Mouse (Mus musculus): ENCODE data around the gene Srp54c. TPM values are rescaled to one million over a fixed set of nuclear protein-coding genes. Genes with fewer than 3 reads are reported as not detected.
"Not testable (repeated sequence)": the region's sequence is repeated elsewhere in the genome, so short reads cannot be mapped to it uniquely, and the experiment has no call there.

The Srp54c gene
- 74.8 and 79.0 TPM in 2 replicates for total RNA-seq (2017)

GRCm38 (mm10) chr12:55229626-55230519, at the start of gene Srp54c:
Gene Srp54c, plus strand, starts transcription at chr12:55230168.
- ATAC-seq (ENCODE audit: extremely low read depth, insufficient number of reproducible peaks, low FRiP score, poor library complexity, severe bottlenecking) = peak; percentile 94

DNA sequence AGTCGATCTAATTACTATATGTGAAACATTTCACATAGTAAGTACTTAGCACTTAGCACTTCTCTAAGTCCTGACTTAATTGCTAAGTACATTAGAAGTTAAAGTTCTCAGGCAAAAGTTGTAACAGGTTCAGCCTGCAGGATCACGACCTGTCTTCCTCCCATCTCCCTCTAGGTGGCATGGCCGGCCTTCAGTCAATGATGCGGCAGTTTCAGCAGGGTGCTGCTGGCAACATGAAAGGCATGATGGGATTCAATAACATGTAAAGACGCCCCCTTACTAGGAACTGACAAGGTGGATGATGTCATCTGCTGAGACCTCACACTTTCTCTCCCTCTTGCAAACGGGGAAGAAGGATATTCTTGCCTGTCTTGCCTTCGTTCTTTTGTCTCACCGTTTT, 42.3 kb upstream of the Srp54c start:
- ATAC-seq (ENCODE audit: extremely low read depth, insufficient number of reproducible peaks, low FRiP score, poor library complexity, severe bottlenecking) = 0 out of 2 replicates have a peak, but pooled peaks have one; percentile 31

DNA sequence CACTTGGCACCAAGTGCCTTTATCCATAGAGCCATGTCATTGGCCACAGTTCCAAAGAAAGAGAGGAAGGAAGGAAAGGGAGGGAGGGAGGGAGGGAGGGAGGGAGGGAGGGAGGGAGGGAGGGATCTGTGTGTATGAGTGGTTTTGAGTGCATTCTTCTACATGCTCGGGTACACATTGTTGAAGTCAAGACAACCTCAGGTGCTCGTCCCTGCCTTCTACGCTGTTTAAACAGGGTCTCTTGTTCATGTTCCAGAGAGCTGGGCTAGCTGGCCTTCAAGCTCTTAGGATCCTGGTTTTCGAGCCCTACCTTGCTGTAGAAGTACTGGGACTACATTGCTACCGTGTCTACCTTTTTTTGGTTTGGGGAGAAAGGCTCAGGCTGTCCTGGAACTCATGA, 40.8 kb upstream of the Srp54c start:
- ATAC-seq (ENCODE audit: extremely low read depth, insufficient number of reproducible peaks, low FRiP score, poor library complexity, severe bottlenecking) = not testable (repeated sequence)

GRCm38 (mm10) chr12:55199306-55199705, 30.7 kb upstream of the Srp54c start, which contains the start of gene 1700047I17Rik2:
Gene 1700047I17Rik2, plus strand, starts transcription at chr12:55199592.
- peak; percentile 83 for ATAC-seq (ENCODE audit: extremely low read depth, insufficient number of reproducible peaks, low FRiP score, poor library complexity, severe bottlenecking)

DNA sequence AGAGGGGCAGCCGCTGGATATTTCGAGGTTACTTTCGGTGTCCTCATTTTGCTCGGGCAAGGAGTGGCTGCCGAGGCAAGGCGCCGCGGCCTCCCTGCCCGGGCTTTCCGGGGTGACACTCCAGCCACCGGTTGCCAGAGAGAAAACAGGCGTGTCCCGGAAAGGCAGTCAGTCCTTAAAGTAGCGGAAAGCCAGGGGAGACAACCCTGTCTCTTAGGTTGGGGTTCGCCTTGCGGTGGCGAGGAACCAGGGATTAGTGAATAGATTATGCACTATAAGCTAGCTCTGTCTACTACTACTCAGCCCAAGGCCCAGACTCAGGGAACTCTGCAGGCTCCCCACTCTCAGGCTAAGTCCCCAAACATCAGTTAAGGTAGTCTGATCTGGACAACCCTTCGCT, 30.2 kb upstream of the Srp54c start:
- ATAC-seq (ENCODE audit: extremely low read depth, insufficient number of reproducible peaks, low FRiP score, poor library complexity, severe bottlenecking) = peak; percentile 18; the same call in 1 of the 2 replicates

DNA sequence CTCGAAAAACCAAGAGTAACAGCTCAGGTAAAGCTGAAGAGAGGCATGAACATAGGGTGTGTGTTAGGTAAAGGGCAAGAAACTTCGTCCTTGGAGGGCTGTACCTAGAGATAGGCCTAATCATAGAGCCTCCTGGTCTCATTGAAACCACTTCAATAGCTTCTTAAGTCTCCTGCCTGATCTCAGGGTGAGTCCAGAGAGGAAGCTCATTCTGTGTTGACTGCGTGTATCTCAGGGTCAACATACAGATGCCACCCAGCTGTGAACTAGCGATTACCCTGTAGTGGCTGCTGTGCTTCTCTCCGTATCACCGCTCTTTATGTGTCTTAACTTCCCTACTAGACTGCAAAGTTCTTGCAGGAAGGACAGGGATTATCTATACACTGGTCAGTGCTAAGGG, 17.0 kb upstream of the Srp54c start:
- ATAC-seq (ENCODE audit: extremely low read depth, insufficient number of reproducible peaks, low FRiP score, poor library complexity, severe bottlenecking) = not testable (repeated sequence)

GRCm38 (mm10) chr12:55230520-55230861, 523 bp downstream of the Srp54c start:
- ATAC-seq (ENCODE audit: extremely low read depth, insufficient number of reproducible peaks, low FRiP score, poor library complexity, severe bottlenecking) = peak; percentile 10; the same call in 1 of the 2 replicates

GRCm38 (mm10) chr12:55242243-55242642, 12.3 kb downstream of the Srp54c start:
- not testable (repeated sequence) for ATAC-seq (ENCODE audit: extremely low read depth, insufficient number of reproducible peaks, low FRiP score, poor library complexity, severe bottlenecking)

DNA sequence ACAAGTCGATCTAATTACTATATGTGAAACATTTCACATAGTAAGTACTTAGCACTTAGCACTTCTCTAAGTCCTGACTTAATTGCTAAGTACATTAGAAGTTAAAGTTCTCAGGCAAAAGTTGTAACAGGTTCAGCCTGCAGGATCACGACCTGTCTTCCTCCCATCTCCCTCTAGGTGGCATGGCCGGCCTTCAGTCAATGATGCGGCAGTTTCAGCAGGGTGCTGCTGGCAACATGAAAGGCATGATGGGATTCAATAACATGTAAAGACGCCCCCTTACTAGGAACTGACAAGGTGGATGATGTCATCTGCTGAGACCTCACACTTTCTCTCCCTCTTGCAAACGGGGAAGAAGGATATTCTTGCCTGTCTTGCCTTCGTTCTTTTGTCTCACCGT, 32.0 kb downstream of the Srp54c start:
- ATAC-seq (ENCODE audit: extremely low read depth, insufficient number of reproducible peaks, low FRiP score, poor library complexity, severe bottlenecking) = peak; percentile 48; the same call in 1 of the 2 replicates

- ATAC-seq (ENCODE audit: extremely low read depth, insufficient number of reproducible peaks, low FRiP score, poor library complexity, severe bottlenecking) = not testable (repeated sequence)
These were observed 33.4 kb downstream of the Srp54c start for GRCm38 (mm10) chr12:55263385-55263784.

DNA sequence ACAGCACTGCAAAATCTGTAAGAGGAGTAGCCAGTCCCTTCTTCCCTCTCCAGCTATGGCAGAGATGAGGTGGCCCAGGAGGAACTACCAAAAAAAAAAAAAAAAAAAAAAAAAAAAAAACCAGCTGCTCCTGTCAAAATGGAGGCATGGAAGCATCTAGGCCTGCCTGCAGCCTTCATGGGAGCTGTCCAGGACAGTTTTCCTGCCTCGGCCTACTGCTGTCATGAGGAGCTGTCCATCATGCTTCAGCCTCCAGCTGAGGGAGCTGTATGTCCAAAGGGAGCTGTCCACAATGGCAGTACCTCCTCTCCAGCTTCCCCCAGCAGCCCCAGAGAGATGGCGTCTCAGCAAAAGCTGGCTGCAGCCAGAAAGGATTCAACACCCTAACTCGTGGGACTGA, 42.3 kb downstream of the Srp54c start:
- ATAC-seq (ENCODE audit: extremely low read depth, insufficient number of reproducible peaks, low FRiP score, poor library complexity, severe bottlenecking) = no peak

GRCm38 (mm10) chr12:55277583-55277982, 47.6 kb downstream of the Srp54c start:
- not testable (repeated sequence) for ATAC-seq (ENCODE audit: extremely low read depth, insufficient number of reproducible peaks, low FRiP score, poor library complexity, severe bottlenecking)

DNA sequence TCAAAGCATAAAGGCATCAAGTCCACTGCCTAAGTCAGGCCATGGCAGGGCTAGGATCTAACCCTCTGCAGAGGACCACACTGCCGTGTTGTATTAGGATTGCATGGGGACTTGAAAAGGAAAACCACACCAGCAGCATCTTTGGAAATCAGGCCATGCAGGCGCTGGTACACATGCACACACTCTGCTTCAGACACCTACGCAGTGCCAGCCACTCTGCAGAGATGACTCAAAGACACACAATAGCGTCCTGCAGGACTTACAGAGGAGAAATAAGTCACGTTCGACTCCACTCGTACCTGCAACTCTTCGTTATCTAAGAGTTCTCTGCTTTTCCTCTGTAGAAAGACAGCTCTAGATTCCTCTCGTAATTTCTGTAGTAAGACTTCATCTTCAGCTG, 68.1 kb downstream of the Srp54c start:
- ATAC-seq (ENCODE audit: extremely low read depth, insufficient number of reproducible peaks, low FRiP score, poor library complexity, severe bottlenecking) = no peak

GRCm38 (mm10) chr12:55299336-55299735, 69.4 kb downstream of the Srp54c start, which contains the start of gene 1110008L16Rik:
Gene 1110008L16Rik, plus strand, starts transcription at chr12:55299577.
- ATAC-seq (ENCODE audit: extremely low read depth, insufficient number of reproducible peaks, low FRiP score, poor library complexity, severe bottlenecking) = peak; percentile 30; the same call in 1 of the 2 replicates

DNA sequence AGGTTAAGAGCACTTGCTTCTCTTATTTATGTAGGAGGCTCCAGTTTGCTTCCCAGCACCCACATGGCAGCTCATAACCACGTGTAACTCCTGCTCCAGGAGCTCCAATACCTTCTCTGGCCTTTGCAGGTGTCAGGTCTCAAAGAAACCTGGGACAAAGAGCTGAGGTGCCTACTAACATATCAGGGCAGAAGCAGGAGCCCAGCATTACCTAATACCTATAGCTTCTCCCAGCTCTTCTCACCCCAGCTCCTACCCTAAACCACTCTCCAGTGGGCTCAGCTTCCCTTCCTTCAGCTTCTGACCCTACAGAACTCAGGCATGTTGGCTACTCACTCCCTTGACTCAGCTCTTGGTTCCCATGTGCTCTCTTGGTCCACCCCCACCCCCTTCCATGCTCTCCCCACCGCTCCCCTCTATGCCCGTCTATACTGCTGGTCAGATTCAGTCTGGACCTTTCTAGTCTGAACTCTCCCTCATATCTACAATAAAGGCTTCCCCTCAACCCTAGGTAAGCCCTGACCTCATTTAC, 70.9 kb downstream of the Srp54c start:
- no peak for ATAC-seq (ENCODE audit: extremely low read depth, insufficient number of reproducible peaks, low FRiP score, poor library complexity, severe bottlenecking)

- ATAC-seq (ENCODE audit: extremely low read depth, insufficient number of reproducible peaks, low FRiP score, poor library complexity, severe bottlenecking) = no peak
These were observed 71.7 kb downstream of the Srp54c start for GRCm38 (mm10) chr12:55301472-55302300.

DNA sequence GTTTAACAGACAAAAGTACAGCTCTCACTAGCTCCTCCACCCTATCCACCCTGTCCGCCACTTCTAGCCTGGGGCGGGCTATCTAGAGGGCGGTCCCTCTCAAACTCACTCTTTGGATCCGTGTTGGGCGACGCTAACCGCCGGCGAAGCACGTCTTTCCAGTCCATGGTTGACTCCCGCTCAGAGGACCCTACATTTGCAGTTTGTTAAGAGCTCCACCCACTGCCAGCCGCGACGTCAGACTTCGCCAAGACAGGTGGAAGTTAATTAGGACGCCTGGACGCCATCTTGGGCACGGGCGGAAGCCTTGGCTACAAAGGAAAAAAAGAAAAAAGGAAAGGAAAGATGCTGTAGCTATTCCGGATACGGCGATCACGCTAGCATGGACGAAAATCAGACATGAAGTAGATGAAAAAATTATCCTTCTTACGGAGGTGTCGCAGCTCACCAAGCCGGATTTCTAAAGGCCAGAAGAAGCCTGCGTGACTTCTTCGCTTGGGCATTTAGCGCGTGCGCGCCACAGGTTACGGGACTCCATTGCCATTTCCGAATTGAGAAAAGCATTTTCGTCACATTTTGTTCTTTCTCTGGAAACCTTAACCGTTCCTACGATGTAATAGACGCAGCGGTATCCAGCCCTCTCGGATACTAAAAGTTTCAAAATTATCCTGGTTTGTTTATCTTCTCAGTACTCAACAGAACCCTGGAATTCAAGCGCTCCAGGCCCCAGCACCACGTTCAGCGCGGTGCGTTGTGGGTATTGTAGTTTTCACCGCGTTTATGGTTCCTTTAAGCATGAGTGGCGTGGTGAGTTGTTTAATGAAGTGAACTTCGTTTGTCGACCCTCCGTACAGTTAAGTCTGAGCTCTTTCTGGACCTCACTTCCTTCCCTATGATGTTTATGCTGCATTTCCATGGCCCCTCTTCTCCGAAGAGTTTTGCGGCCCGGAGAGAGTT, 72.8 kb downstream of the Srp54c start, which contains the start of gene Ppp2r3c:
Gene Ppp2r3c (minus strand): TSS at position 514 of the 957 bp plus-strand sequence.
- ATAC-seq (ENCODE audit: extremely low read depth, insufficient number of reproducible peaks, low FRiP score, poor library complexity, severe bottlenecking) = peak; percentile 87

- no peak for ATAC-seq (ENCODE audit: extremely low read depth, insufficient number of reproducible peaks, low FRiP score, poor library complexity, severe bottlenecking)
These were observed 76.4 kb downstream of the Srp54c start for GRCm38 (mm10) chr12:55306371-55306770.
